Mouse (Mus musculus) ovary, postnatal 14 days (tissue): ENCODE measurements at regions not wholly inside any gene's neighbourhood (a gene's known extent, or its start where the extent isn't known, plus 50 kb on each side); places are given as distances from the start of the nearest gene placed in this dataset.

Experiments
- DNase-seq: peaks from one replicate; pipeline ENCODE4 v3.0.0; 2022; ENCODE audit warnings: low spot score

DNA sequence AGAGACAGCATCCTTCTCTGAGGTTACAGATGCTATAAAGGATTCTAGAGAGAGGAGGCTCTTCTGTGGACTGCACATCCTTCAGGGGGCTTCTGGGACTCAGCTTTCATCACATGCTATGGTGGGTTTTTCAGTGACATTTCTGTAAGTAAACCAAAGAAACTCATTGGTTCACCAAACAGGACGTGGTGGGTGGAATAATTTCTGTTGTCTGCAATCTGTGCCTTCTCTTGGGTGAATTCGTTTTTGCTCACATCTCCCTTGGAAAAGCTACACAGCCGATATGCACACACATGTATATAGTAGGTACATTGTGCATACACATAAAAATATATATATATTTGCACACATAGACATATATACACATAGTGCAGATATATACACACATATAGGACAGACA lies 110.2 kb downstream of the Chst1 start:
- DNase-seq = no peak

DNA sequence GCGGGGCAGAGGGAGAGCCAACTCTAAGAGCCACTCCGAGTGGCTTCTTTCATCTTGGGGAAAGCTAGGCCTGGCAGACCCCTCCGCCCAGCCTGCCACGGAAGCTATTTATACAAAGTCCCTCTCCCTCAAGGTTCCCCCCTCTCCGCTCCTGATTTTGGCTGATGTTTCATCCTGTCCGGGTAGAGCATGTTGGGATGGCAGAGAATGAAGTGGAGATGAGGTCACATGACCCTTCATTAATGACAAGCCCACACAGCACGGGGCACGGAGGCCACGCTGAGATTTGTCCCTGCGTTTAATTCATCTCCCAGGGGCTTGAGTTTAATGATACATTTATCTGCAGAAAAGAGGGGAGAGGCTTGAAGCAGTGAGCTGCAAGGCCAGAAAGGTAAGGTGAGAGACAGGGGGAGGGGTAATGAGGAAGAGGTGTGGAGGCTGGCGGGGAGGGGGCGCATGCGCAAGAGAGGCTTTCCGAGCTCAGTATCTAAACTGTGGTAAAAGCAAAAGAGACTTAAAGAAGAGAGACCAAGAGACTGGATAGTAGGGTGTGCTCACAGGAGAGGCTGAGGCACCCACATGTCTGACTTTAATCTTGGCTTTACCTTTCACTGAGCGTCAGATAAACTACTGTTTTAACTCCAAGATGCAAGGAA lies 111.7 kb downstream of the Chst1 start:
- DNase-seq = no peak

DNA sequence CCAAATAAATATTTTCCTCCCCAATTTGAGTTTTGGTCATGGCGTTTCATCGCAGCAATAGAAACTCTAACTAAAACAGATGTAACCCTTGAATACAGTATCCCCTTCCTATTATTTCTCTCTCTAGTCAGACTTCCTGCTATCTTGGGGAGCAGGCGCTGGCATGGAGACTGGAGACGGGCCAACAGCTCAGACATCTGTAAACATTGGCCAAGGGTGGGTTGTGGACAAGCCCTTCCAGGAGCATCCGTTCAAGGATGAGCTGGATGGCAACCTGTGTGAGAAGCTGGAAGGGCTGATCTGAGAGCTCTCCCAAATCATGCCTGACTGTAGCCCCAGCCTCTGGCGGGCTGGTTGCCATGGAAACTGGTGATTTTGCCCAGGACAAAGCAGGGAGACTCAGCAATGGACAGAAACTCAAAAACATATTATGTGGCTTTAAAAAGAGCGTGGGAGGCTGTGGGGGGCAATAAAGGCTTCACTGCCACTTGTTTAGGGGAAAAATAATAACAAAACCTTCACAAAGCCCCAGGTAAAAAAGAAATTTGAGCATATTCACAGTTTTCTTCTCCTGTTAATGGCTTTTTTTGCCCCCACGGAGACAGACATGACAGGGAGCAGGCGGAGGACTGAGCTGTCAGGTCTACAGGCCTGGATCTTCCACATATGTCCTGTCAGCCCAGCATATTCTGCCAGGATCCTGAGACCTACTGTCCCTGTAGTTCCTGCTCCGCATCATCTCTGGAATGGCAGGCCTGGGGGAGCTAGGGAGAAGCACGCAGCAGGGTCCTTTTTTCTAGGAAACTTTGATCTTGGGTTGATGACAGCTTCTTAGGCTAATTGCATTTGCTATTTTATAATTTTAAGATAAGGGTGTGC lies 113.0 kb downstream of the Chst1 start:
- no peak for DNase-seq

DNA sequence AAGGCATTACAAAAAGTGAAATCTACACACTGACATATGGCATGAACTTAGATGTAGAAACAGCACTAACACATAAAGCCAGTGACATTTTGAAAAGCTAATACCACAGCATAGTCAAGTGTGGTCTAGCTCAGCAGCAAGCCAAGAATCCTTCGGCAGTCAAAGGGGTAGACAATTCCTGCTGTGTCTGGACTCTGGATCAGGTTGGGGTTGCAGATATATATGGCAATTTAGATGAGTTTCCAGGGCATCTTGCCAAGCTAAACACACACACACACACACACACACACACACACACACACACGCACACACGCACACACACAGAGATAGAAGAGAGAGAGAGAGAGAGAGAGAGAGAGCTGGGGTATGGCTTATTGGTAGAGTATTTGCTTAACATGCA lies 118.2 kb downstream of the Chst1 start:
- no peak for DNase-seq

DNA sequence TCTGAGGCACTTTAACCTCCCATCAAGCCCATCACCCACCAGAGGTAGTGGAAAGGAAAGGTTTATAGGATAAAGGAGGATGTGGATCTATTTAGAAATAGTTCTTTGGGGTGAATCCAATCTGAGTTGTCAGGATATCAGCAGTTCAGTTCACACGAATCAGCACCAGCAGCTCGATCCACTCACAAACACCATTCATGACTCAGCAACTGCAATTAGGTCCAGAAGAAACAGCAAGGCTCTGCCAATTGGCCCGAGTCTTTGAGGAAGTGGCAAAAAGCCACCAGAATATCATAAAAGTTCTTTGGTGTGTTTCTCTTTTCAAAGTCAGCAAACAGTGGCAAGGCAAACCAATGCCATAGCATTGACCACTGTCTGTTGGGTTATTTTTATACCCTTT lies 122.4 kb downstream of the Chst1 start:
- no peak for DNase-seq

- no peak for DNase-seq
Observed at GRCm38 (mm10) chr2:92723618-92724263, 124.2 kb downstream of the Chst1 start.

- DNase-seq = no peak
Observed at GRCm38 (mm10) chr2:92726640-92727039, 127.1 kb downstream of the Chst1 start.

- DNase-seq = no peak
Observed at GRCm38 (mm10) chr2:92727241-92727640, 127.7 kb downstream of the Chst1 start.

GRCm38 (mm10) chr2:92728388-92728787 lies 128.9 kb downstream of the Chst1 start:
- no peak for DNase-seq

DNA sequence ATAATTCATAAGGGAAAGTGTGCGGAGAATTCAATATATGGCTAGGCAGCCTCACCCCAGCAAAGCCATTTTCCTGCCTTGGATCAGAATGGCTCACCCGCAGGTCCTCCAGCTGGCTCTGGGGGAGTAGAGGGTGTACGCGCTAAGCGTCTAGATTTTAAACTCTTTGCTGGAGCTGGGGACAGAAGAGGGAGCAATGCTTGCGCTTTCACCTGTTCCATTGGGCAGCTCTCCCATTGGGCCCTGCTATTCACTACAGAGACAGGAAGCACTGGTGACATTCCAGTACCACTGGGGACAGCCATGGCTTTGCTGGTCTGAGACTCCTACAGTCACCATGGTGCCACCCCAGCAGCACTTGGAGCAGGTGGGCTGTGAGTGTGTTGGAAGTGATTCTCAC lies 130.9 kb downstream of the Chst1 start:
- DNase-seq = no peak

DNA sequence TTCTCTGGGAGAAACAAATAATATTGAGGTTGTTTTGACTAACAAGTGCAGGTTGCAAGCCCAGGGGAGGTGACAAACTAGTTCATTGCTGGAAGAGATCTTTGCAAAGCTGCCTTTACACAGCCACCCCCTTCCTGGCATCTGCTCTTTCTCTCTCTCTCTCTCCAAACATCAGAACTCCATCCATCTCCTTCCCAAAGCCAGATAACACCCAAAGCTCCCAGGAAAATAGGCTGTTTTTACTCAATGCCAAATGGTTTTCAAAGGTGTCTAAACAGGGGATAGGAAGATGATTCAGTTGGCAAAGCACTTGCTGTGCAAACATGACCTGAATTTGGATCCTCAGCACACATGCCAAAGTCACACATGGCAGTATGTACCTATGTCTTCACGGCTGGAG lies 133.9 kb downstream of the Chst1 start:
- no peak for DNase-seq

DNA sequence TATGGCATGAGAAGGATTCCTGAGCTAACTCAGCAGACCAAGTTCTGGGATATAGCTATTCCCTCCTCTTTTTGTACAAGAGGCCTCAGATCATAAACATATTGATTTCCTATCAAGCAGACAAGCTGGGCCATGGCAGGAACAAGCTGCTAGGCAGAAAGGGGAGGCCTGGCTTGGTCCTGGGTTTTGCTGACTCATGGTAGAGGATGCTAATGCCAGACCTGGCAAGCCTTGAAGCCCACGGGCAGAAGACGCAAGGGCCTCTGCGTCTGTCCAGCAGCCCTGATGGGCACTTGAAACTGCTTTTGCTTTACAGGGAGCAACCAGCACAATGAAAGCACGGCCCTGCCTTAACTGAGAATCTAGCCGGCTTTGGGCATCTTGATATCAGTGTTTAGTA lies 136.3 kb downstream of the Chst1 start:
- DNase-seq = no peak

DNA sequence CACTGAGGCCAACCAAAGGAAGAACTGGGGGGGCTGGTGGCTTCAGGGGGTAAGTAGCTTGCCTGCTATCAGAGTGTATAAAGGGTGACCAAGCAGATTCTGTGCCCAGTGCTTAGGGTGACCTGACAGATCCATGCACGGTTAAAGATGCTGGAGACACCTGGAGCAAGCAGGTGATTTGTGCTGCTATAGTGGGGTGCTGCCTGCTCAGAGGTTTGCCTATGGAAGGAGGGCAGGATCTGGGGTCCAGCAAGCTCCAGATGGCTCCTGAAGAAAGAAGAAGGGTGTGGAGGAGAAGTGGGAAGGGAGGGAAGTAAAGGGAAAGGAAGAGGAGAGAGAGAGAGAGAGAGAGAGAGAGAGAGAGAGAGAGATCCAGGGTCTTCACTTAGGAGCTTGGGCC lies 137.8 kb downstream of the Chst1 start:
- DNase-seq = no peak

DNA sequence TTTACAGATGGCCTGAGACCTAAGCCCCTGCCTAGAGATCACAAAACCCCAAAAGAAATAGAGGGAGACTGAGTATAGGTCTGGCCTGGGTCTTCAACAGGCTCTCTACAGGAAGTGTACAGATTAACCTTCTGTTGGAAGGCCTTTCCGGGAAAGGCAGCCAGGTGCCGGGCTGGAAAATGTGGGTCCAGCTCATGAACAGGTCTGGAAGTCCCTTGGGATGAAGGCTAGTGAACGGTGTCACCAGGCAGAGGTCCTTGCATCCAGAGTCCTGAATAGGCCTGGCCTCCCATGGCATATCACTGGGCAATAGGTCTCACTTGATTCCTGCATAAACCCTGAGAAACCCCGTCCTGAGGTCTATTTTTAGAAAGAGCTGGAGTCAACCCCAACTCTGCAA lies 140.1 kb downstream of the Chst1 start:
- no peak for DNase-seq

DNA sequence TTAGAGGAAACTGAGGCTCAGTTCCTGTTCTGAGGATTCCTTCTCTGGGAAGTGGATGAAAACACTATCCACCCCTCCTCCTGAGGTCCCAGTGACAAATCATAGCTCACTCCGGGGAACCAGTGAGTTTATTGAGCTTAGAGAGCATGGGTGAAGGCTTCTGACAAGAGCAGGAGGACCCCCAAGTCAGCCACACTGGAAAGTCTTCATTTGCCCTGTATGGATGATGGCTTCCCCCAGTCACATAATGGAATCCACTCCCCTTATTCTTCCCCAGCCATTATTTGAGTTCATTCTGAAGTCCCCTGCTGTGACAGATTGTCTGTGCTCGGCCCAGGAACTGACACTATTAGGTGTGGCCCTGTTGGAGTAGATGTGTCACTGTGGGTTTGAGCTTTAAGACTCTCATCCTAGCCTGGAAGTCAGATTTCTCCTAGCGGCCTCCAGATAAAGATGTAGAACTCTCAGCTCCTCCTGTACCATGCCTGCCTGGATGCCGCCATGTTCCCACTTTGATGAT lies 141.3 kb downstream of the Chst1 start:
- no peak for DNase-seq

DNA sequence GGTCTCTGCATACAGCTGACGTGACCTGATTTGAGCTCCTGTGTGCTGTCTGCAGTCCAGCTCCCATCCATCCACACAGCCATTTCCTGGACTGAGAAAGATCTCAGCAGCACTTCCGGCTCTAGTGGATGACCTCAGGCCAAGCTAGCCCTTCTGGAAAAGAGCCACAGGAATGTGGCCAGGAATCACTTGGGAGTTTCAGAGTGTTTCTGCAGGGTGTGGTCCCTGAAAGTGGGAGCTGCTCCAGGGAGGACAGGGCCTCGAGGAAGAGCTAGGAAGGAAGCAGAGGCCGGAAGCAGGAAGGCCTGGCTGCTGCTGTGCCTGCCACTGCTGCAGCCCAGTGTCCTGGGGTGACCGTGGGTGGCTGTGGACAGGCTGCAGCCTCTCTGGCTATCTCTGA lies 142.5 kb downstream of the Chst1 start:
- peak; percentile 46 for DNase-seq

DNA sequence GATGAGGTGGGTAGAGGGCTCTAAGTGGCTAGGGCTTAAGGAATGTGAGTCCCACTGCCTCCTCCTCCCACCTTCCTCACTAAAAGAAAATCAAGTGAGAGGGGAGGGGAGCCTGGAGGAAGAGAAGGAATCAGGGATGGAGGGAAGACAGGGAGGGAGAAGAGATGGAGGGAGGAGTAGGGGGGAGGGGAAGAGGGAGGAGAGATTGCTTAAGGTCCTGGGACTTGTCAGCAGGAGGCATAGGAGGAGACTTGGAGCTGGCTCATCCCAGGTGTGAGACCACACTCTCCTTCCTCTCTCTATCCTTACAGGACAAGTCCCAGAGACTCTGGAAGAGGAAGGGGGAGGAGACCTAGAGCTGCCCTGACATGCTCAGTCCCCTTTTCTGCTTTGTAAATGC lies 143.2 kb downstream of the Chst1 start:
- DNase-seq = no peak

DNA sequence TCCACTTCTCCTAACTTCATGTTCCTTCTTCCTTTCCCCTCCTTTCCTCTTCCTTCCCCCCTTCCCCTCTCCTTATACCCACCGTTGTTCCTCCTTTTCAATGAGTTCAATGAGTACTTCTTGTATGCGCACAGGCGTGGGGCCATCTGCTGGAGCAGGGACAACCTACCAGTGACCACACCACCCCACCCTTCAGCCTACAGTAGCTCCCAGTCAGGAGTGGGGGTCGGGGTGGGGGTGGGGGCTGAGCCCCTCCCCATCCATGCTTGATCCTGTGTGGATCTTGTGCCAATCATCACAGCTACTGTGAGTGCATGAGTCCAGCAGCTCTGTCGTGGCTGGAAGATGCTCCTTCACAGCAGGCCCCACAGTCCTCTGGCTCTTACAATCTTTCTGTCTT lies 143.6 kb downstream of the Chst1 start:
- DNase-seq = no peak

GRCm38 (mm10) chr2:92743911-92744310 lies 144.4 kb downstream of the Chst1 start:
- DNase-seq = no peak

DNA sequence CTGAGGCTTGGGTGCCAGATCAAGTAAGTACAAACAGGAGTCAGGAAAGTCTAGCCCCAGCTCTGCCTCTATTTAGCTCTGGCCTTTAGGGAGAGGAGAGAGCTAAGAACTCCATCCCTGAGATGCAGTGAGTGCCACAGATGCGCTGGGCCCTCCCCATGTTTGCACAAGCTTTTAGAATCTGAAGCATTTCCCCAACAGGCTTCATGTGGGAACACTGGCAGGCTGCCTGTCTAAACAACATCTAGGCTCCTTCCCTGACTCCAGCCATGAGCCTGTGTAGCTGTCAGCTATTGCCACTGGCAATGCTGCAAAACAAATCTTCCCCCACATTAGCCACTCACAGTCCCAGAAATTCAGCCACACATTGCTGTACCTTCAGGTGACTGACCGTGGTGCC lies 147.9 kb downstream of the Chst1 start:
- no peak for DNase-seq

GRCm38 (mm10) chr2:92750116-92750515 lies 150.6 kb downstream of the Chst1 start:
- no peak for DNase-seq

DNA sequence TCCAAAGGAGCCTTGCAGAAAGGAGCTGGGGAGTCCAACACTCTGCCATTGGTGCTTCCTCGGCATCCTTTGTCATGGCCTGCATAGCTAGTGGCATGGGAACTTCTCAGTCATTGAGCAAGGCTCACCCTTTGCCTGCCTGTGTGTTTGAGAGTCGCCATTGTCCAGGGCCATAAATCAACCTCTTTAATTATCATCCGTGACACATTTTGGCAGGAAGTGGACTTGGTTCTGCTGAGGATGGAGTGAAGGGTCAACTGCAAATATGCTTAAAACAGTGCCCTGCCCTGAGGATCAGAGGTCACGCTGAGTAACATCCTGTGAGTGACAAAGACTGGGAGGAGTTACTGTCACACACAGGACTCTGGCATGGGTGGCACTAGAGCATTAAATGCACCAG lies 151.2 kb downstream of the Chst1 start:
- no peak for DNase-seq

DNA sequence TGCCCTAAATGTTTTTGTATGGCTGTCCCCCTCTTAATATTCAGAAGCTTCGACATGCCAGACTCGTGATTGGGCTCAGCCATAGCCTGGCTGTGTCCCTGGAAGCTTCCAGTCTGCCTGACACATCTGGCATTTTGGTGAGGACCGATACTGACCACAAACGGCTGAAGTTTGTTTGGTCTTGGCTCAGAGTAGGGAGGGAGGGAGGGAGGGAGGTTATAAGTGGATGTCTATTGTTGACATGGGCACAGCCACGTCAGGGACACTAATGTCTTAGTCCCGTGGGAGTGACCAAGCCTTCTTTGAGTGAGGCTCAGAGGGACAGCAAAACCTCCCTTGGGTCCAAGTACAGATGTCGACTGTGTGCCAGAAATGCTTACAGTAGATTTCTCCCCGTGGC lies 151.7 kb downstream of the Chst1 start:
- no peak for DNase-seq
